Mouse (Mus musculus) cerebellum, adult 8-10 months (tissue): ENCODE data around the gene Pfkfb3.
A peak's percentile ranks its signal among the peaks of the same experiment; 100 is the strongest.

Source experiments
- DNase-seq: peaks from one replicate; pipeline ENCODE4 v3.0.0; 2022

Pfkfb3 gene

DNA sequence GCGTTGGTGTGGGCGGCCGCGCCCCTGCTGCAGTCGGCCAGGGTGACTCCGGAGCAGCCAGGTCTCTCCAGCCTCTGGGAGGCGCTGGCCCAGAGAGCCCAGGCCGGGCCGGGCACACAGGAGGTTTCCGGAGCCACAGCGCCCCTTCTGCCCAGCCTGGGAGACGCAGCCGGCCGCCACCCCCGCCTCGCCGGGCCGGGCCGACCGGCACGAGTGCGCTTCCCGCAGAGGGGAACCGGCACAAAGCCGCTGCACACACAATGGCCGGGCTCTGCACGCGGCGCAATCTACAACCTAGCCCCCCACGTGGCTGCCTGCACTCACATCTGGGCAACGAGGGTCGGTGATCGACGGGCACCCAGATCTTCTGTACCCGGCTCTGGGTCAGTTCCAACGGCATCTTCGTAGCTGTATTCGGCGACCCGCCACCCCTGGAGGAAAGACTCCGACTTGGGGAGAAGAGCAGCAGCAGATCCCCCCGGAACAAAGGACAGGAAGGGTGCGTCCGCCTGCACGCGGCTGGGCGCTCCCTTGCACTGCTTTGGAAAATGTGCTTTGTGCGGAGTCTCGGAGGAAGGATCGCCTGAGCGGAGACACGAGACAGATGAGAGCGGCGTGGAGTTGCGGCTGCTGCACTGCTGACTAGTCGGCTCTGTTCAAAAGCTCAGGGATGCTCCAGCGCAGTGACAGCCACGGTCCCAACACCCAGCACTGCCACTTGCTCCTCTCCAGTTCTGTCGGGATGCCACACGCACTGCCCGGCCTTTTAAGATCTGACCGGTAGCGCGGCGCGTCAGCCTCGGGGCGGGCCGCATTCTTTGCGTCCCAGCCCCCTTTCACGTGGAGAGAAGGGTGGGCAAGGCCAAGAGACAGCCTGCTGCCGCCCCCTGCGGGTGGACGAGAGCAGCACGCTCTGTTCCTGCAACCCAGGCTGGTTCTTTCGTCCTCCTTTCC is 52.3 kb downstream of the Pfkfb3 start:
- peak; percentile 85 for DNase-seq

DNA sequence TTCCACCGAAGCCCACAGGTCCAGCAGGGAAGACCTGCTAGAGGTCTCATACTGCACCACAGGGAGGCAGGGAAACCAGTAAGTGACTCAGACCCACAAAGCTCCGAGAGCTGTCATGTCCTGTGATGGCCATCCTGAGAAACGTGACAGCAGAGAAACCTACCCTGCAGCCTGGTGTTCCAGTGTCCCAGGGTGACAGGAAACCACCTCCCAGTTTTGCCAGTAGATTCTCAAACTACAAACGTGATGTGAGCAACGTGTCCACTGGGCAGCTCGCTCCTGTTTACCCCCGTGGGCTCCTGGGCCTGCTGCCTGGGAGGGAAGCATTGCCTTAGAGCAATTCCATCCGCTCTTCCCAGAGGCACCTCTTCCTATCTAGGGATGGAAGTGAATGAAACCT is 53.2 kb downstream of the Pfkfb3 start:
- DNase-seq: no peak

DNA sequence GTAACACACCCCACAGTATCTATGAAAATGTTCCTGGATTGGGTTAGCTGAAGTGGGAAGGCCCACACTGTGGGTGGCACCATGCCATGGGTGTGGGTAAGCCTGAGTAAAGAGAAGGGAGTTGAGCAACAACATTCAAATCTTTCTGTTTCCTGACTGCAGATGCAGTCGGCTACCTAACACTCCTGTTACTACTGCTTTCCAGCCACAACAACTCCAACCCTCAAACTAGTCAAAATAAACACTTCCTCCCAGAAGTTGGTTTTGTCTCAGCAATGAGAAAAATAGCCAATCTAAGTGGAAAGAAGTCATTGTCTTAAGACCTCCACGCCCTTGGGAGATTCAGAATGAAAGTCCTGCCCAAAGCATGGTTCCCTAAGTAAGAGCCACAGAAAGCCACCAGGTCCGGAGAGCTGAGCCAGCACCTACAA is 57.3 kb downstream of the Pfkfb3 start:
- DNase-seq: no peak

DNA sequence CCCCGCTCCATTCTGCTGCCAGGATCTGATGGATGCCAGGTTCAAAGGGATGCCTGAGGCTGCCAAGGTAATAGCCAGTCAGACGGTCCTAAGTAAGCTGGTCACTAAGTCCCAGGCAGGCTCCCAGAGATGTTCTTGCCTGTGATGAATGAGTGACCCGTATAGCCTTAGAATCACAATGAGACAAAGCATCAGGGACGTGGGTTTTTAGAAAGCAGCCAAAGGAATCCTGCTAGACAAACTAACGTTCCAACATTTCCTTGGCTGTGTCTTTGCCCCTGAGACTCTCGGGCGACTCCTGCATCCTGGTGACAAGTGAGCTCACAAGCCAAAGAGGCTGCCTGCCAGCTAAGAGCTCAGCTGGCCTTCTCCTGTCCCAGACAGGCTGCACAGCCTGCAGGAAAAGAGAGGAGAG is 59.0 kb downstream of the Pfkfb3 start:
- no peak for DNase-seq

DNA sequence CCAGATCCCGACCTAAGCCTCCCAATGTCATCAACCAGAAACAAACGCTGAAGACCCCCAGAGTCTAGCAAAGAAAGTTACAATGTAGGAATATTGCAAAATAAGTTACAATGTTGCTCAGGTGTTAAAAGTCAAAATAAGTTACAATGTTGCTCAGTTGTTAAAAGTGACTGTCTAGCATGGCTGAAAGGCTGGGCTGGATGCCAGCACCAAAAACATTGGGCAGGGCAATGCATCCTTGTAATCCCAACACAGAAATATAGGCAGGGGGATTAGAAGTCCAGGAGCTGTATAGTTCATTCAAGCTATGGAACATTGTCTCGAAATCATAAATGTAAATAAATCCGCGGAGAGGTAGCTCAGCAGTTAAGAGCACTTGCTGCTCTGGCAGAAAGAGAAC is 61.0 kb downstream of the Pfkfb3 start:
- no peak for DNase-seq

DNA sequence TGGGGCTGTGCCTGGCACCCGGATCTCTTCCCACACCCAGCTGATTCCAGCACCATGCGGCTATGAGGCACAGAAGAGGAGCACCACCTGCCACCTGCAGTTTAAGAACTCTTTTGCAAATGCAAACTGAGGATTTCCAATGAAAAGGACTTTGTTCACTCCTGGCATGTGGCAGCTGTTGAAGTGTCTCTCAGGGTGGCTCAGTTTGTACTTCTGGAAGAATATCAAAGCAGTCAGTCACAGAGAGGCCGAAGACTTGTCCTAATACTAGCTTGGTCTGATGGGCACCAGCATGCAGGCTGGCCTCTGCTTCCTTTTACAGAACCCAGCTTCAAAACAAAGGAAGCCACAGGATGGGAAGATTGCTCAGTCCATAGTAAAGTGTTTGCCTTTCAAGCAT is 62.4 kb downstream of the Pfkfb3 start:
- DNase-seq: no peak

DNA sequence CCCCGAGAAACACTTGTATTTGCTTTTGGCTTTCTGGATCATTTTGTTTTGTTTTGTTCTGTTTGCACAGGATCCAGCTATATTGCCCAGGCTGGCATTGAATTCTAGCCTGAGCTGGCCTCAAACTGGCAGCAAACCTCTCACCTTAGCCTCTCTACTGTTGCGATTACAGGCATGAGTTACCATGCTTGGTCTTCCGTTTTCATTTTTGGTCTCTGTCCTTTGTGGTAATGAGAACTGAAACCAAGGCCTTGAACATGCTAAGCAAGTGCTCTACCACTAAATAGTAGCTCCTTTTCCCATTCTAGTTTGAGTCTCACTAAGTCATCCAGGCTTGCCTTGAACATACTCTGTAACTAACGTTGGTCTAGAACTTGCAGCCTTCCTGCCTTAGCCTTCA is 63.3 kb downstream of the Pfkfb3 start:
- no peak for DNase-seq

DNA sequence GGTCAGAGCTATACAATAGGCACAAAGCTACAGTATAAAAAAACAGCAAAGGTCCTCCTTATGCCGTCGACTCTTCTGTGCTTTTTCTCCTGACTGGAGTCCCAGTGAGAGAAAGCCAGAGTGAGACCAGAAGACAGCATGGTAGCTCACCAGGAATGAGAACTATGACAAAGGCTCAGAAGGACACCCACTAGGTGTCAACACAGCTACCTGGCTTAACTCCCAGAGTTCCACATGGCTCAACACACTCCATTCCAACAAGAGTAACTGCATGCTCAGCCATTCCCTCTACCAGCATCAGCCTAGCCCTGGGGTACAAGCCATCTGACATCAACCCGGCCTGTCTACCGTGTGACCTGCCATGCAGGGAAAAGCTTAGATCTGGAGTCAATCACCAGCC is 70.7 kb downstream of the Pfkfb3 start:
- DNase-seq: peak; percentile 42

DNA sequence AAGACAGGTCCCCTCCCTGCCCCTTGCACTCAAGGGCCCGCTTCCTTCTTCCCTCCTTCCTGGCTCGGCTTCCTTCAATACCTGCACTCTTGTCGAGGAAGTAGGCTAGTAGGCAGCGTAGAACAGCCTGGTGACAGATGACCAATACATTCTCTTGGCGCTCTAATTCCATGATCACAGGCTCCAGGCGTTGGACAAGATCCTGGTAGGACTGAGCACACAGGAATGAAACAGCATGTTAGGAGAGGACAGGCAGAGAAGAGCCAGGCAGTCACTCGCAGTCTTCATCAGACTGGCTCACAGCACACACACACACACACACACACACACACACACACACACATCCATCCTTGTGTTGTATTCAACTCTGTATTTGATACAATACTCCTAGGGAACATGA is 71.5 kb downstream of the Pfkfb3 start:
- DNase-seq: no peak

DNA sequence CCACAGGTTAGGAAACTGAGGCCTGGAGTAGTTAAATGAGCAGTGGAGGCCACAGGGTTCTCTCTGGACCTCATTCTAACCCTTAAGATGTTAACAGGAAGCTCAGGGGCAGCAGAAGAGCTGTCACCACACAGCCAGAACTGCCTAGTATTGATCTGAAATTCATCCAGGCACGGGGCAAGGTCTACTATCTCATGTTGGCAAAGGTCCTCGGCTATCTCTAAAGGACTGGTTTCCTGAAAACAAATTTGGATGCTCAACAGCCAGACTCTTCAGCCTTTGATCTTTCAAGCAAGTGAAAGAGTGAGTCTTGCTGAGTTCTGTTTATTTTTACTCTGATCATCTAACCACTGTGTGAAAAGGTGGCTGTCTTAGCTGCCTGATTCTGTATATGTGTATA is 74.9 kb downstream of the Pfkfb3 start:
- DNase-seq: no peak

DNA sequence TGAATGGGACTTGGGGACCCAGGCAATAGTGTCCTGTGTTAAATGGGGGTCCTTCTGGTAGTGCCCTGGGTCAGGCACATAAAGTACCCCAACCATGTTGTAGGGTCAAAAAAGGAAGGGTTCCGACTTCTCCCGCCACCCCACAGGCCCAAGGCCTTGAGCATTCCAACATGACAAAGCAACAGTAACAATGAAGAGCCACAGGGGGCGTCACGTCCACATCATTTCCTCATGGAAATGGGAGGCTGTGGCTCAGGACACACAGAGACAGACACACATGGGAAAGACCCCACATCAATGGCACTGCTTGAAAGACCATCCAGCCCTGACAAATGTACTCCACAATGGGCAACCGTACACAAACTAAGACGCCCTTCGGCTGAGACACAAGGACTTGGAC is 78.6 kb downstream of the Pfkfb3 start:
- no peak for DNase-seq

DNA sequence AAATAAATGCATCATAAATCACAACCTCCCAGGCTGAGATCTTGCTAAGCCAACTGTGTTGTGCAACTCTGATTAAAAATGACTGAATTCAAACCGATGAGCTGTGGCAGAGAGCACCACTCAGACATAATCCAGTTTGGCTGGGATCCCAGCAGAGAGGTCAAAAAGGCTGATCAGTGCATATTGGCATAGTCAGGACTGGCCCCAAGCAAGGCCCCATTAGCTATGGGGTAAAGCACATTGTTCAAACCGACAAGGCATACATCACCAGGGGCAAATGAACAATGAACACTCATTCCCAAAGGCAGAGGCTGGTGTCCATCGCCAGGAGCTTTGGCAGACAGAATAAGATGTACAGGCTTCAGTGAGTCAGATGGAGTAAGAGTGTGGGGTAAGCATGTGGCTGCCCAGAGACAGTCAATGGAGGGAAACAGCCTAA is 89.2 kb downstream of the Pfkfb3 start:
- DNase-seq: no peak

DNA sequence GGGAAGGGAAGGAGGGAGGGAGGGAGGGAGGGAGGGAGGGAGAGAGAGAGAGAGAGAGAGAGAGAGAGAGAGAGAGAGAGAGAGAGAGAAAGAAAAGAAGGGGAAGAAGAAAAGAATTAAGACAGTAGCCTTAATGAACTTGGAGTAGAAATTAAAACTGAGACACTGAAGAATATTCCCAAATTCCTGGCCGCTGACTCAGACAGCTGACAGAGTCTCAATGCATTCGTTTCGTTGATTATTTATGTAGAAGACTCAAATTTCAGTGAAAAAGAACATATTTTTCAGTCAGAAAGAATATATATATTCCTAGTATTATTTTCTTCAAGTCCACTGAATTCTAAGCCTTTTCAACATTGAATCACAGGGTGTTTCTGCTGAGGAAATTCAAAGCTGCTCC is 92.9 kb downstream of the Pfkfb3 start:
- DNase-seq: no peak

DNA sequence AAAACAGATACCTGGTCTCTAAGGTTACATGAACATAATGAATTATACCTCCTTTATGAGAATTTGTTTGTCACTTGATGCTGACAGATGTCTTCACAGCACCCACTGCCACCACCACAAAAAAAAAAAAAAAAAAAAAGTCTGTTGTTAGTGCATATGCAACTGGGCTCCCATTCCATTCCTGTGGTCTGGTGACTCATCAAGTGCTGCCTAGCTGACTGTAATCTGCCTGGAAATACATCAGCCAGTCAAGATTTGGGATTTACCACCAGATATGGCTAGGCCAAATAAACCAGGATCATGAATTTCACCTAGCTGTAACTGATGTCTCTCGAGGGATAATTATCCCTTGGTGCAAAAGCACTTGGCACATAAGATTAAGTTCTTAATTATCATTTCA is 95.4 kb downstream of the Pfkfb3 start:
- DNase-seq: no peak

DNA sequence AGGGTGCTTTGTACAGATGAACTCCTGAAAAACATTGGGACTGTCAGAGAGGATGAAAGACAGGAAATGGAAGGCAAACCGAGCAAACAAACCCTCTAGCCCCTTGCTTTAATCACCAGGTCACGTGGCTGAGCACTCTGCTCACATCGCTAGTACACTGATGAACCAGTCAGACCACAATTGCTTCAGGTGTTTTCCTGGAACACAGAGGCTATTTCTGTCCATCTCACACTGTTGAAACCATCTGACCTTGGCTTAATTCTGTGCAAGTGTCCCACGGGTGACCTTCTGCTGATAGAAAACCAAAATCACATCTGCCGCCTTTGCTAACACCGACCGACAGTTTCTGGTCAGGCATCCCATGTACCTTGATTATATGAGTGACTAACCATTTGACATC is 96.0 kb downstream of the Pfkfb3 start:
- DNase-seq: no peak

DNA sequence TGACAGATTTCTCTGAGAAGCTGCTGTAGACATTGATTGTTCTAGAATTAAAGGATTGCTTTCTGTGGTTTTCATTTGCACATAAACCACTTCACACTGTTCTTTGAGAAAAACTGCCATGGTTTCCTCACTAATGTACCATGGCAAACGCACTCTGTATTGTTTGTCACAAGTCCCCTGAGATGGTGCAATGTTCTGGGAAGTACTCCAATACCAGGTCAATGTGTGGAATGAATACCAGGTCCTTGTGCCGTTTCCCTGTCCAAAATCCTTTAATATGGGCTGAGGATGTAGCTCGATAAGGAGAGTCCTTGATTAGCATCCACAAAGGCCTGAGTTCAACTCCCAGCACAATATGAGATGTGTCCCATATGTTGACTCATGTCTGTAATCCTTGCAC is 105.2 kb downstream of the Pfkfb3 start:
- no peak for DNase-seq

DNA sequence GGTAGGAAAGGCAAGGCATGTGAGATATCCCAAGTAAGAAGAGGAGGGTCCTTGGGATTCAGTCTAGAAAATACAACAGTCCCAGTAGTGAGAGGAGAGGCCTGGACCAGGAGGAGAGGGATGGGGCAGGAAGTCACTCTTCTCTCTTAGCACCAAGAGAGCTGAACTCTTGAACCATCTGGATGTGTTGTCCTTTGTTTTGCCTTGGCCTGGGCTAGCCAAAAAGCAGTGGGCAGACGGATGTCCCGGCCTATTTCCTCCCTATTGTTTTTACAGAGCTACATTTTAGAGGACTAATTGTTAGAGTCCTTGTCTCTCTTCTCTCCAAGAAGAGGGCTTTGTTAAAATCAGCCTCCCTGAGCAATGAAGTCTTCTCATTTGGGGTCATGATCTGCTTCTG is 106.0 kb downstream of the Pfkfb3 start:
- DNase-seq: no peak

DNA sequence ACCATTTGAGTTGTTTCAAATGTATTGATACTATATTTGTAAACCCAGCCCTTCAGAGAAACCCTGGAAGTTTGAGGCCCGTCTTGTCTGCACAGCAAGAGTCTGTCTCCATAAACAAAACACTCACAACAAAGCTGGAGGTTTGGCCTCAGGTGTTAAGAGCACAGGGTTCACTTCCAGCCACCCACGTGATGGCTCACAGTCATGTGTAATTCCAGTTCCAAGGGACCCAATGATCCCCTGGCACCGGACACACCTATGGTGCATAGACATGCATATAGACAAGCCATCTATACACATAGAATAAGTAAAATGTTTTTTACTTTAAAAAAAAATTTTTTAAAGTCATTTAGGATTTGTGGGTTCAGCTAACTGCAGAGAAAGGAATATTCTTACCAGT is 108.2 kb downstream of the Pfkfb3 start:
- DNase-seq: no peak

DNA sequence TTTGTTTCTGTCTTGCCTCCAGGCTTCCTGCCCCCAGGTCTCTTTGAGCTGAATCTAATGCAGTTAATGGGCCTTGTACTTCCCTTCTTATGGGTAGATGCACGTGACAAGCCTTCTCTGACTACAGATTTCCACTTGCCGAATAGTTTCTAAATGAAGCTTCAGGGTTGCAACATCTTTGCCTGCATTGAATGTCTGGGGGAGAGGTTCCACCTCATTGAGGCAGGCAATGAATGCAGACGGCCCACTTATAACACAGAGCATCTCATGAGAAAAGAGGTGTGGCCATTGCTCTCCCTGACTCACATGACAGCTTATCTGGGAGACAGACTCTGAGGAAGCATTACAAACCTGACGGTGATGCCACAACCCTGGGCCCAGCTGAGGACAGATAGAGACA is 112.0 kb downstream of the Pfkfb3 start:
- DNase-seq: no peak

DNA sequence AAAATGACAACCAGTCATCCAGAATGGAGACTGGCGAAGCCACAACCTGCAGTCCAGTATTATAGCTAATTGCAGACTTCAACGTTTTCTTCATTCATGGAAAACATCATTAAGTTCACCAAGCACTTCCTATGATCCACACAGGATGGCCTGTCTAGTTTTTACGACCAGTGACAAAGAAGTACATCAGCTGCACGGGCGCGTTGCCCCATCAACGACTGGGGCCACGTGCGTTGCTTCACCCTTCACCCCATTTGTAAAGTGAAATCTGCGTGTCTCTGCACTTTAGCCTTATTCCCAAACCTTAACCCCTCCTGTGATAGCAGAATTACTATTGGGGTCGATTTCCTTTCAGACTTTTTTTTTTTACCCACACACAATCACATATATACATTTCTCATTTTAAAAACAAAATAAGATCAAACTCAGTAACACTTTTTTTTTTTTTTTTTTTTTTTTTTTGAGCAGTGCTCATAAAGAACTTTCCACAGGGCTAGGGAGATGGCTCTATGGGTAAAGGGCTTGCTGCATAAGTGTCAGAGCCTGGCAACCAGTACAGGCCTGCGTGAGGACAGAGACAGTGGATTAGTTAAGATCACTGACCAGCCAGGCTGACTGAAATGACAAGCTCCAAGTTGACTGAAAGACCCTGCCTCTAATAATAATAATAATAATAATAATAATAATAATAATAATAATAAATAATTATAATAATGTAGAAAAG is 115.5 kb downstream of the Pfkfb3 start:
- DNase-seq: no peak

DNA sequence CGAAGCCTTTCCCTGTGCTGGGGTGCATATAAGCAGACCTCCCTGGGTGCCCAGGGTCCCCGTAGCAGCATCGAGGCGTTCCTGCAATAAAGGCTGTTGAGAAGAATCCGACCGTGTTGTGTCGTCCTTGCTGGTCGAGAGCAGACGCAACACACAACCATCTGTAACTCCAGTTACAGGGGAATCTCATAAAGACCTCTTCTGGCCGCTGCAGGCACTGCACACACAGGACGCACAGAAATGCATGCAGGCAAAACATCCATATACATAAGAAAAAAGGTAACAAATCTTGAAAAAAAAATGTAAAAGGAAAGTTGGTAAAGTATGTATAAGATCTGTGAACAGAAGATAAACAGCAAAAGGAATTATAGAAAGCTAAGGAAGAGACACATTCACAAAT is 117.5 kb downstream of the Pfkfb3 start:
- no peak for DNase-seq

DNA sequence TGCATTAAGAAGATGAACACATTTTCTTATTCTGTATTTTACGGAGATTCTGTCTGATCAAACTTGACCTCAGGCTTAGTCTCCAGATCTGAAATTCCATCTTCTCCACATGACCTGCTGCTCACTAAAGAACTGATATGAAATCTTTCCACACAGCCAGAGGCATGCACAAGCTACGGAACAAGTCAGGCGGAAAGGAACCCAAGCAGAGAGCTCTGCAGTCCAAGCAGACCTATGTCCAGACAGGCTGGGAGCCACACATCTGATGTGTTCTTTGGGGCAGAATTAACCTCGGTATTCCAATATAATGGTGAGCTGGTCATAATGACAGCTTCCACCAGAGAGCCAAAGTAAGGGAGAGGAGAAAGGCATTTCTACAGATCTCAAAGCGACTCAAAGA is 120.5 kb downstream of the Pfkfb3 start:
- DNase-seq: no peak

DNA sequence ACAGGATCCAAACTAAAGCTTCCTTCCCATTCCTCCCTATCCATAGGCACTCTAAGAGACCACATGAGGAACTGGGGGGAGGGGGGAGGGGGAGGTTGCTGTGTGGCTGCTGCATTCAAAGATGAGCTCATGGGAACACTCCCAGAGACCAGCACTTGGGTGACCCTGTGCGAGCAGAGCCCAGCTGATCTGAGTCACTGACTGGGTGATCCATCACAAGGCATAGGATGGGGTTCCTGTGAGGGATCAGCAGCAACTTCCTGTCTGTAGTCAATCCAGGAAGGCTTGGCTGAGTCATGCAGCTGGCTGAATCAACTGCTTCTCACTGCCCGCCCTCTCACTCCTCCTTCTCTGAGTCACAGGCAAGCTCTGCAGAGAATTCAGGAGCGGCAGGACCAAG is 124.3 kb downstream of the Pfkfb3 start:
- no peak for DNase-seq

DNA sequence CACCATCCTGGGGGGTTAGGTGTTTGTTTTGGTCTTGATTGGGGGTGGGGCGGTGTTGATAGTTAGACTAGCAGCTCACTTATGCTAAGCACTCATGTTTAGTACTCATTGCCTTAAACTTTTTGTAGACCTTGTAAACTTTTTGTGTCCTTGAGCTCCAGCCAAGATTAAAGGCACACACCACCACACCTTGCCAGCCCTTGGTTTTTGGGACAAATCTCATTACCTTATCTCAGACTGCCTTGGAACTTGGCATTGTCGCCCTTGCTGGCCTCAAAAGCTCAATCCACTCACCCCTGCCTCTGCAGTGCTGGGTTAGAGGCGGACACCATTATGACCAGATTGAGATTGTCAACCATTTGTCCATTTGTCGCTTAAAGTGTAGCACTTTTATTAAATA is 125.3 kb downstream of the Pfkfb3 start:
- no peak for DNase-seq
